Mouse (Mus musculus): ENCODE data around the gene Pkd1.

Pkd1 gene

DNA sequence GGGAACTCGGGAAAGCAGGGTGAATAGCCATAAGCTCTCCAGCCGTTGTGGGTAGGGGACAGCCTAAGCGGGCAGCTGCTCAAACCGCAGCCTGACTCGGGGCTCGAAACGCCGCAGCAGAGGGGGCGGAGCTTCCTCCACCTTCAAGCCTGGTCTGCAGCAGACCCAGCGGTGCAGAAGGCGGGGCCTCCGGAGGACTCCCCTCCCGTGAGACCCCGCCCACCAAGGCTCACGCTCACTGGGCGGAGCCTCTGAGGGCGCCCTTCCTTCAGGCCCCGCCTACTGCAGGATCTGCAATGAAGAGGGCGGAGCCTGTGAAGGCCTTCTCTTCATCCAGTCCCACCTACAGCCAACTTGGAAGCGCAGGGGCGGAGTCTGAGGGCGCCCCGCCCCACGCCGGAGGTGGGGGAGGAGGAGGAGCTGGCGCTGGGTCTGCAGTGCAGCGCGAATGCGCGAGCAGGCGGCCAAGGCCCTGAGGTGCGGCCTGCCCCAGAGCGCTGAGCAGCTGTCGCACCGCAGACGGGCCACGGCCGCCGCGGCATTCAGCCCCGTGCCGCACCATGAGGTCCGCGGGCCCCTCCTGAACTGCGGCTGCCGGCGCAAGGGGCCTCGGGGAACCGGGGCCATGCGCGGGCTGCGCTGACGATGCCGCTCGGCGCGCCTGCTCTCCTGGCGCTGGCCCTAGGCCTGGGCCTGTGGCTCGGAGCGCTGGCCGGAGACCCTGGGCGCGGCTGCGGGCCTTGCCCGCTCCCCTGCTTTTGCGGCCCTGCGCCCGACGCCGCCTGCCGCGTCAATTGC is at the start of gene Pkd1:
Pkd1 (plus strand) TSS at position 217 of the 798 bp plus-strand sequence.
- in situ Hi-C loops (cut with MboI; ENCODE audit: low pct_unique_long_range_greater_than_20kb in 1 of 2, low sequenced_read_pairs in 2 of 2, unreplicated experiment in 1 of 2) = no loop called here

DNA sequence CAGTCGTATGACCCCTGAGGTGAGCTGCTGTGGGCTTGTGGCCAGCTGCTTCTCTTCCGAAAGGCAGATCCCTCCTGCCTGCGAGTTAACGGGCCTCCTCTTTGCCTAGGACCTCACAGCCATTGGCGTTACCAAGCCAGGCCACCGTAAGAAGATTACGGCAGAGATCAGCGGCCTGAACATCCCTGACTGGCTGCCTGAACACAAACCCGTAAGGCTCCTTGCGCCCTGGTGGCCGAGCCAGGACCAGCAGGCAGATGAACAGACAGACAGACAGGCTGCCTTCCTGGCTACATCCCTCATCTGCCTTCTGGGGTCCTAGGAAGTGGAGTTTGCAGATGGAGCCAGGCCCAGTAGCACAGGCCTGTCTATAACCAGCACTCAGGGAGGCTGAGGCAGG is 47.4 kb upstream of the Pkd1 start:
- in situ Hi-C loops (cut with MboI; ENCODE audit: low pct_unique_long_range_greater_than_20kb in 1 of 2, low sequenced_read_pairs in 2 of 2, unreplicated experiment in 1 of 2) = no loop called here

DNA sequence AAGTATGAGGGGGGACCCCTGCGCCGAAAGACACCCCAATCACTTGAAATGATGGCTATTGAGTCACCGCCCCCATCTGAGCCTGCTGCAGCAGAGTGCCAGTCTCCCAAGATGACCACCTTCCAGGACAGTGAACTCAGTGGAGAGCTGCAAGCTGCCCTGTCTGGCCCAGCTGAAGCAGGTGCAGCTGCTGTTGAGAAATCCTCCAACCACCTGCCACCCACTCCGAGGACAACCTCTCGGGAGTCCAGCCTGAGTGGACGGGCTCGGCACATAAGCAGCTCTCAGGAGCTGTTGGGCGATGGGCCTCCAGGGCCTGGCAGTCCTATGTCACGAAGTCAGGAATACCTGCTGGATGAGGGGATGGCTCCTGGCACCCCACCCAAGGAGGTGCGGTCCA is 45.5 kb upstream of the Pkd1 start:
- in situ Hi-C loops (cut with MboI; ENCODE audit: low pct_unique_long_range_greater_than_20kb in 1 of 2, low sequenced_read_pairs in 2 of 2, unreplicated experiment in 1 of 2) = no loop called here

DNA sequence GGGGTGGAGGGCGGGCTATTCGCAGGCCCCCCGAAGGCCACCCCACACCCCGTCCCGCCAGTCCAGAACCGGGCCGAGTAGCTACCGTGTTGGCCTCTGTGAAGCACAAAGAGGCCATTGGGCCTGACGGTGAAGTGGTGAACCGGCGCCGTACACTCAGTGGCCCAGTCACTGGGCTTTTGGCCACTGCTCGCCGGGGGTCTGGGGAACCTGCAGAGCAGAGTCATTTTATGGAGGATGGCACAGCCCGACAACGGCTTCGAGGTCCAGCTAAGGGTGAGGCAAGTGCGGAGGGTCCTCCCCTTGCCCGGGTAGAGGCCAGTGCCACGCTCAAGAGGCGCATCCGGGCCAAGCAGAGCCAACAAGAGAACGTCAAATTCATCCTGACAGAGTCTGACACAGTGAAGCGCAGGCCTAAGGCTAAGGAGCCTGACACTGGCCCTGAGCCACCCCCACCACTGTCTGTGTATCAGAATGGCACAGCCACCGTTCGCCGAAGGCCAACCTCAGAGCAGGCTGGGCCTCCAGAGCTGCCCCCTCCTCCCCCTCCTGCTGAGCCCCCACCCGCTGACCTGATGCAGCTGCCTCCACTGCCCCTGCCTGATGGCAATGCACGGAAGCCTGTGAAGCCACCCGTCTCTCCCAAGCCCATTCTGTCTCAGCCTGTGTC is 44.2 kb upstream of the Pkd1 start:
- in situ Hi-C loops (cut with MboI; ENCODE audit: low pct_unique_long_range_greater_than_20kb in 1 of 2, low sequenced_read_pairs in 2 of 2, unreplicated experiment in 1 of 2) = no loop called here

DNA sequence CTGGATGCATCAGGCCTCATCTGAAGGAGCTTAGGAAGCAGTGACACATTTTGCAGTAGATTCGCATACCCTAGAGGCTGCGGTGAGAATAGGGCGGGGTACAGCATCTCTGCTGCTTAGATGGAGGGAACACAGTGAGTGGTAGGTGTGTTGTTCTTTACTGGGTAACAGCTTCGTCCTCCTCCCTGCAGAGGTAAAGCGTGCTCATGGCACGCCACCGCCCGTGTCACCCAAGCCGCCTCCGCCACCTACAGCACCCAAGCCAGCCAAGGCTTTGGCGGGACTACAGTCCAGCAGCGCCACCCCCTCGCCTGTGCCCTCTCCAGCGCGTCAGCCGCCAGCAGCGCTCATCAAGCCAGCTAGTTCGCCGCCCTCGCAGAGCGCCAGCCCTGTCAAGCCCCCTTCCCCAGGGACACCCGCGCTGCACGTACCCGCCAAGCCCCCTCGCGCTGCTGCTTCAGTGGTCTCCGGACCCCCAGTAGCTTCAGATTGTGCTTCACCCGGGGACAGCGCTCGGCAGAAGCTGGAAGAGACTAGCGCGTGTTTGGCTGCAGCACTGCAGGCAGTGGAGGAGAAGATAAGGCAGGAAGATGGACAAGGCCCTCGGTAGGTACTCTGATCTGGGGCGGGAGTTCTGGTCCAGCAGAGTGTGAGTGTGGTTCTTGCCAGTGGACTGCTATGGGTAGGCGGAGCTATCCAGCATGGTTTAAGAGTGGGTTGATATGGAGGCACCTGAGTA is 43.1 kb upstream of the Pkd1 start:
- in situ Hi-C loops (cut with MboI; ENCODE audit: low pct_unique_long_range_greater_than_20kb in 1 of 2, low sequenced_read_pairs in 2 of 2, unreplicated experiment in 1 of 2) = no loop called here

DNA sequence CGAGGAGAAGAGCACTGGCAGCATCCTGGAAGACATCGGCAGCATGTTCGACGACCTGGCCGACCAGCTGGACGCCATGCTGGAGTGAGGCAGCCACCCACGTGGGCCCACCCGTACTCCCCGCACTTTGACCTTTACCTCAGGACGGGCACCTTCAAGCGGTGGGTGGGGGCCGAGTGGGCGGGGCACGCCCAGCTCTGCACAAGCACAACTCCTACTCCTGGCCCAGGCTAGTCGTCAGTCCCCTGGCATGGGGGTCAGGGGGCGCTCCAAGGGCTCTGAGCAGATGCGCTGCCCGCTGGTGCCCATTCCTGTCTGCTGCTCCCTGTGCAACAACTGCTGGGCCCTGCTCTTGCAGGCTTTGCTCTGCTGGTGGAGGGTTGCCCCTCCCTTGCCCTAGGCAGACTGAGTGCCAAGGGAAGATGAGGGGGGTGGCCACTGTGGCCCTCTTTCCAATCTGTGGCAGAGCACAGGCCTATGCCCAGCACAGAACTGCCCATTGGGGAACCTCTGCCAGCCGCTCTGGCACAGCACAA is 42.4 kb upstream of the Pkd1 start:
- in situ Hi-C loops (cut with MboI; ENCODE audit: low pct_unique_long_range_greater_than_20kb in 1 of 2, low sequenced_read_pairs in 2 of 2, unreplicated experiment in 1 of 2) = no loop called here

DNA sequence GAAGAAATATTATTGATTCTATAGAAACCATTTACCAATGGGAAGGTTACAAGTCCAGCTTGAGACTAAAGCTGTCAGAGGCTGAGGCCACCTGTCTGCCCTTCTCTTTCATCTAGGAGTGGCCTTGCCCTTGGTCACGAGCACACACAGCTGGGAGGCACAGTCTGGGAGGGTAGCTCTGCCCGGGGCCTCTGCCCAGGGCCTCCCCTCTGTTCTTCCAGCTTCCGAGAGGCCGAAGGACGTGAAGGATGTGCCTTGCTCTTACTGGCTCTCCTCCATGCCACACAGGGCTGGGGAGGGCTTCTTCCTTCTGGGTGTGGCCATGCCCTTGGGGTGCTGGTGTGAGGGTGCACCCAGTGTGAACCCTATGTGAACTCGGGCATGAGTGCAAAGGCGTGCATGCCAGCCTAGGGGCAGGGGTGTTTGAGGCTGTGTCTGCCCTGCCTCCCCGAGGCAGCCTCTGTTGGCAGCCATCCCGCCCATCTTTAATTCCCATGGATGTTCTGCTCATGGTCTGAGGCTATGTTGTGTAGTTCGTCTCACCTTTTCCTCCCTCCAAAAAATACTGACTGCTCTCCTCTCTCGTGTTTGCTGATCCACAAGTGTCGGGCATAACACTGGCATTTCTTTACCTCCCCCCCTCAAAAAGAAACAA is 41.7 kb upstream of the Pkd1 start:
- in situ Hi-C loops (cut with MboI; ENCODE audit: low pct_unique_long_range_greater_than_20kb in 1 of 2, low sequenced_read_pairs in 2 of 2, unreplicated experiment in 1 of 2) = no loop called here

DNA sequence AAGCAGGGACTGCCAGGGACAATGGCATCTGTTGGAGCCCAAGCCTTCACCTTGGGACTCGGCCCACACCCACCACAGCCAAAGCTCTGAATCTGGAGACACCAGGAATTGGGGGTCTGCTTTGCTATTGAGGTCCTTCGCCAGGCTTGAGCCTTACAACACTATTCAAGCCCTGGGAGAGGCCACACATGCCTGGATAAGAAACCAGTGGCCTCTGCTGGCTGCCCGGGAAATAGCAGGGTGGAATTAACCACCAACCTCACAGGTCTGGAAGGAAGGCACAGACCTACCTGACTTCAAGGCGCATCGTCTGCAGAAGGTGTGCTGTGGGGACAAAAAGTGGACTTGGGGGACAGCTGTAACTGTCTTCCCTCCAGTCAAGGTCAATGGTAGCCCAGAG is 36.0 kb upstream of the Pkd1 start:
- in situ Hi-C loops (cut with MboI; ENCODE audit: low pct_unique_long_range_greater_than_20kb in 1 of 2, low sequenced_read_pairs in 2 of 2, unreplicated experiment in 1 of 2) = no loop called here

DNA sequence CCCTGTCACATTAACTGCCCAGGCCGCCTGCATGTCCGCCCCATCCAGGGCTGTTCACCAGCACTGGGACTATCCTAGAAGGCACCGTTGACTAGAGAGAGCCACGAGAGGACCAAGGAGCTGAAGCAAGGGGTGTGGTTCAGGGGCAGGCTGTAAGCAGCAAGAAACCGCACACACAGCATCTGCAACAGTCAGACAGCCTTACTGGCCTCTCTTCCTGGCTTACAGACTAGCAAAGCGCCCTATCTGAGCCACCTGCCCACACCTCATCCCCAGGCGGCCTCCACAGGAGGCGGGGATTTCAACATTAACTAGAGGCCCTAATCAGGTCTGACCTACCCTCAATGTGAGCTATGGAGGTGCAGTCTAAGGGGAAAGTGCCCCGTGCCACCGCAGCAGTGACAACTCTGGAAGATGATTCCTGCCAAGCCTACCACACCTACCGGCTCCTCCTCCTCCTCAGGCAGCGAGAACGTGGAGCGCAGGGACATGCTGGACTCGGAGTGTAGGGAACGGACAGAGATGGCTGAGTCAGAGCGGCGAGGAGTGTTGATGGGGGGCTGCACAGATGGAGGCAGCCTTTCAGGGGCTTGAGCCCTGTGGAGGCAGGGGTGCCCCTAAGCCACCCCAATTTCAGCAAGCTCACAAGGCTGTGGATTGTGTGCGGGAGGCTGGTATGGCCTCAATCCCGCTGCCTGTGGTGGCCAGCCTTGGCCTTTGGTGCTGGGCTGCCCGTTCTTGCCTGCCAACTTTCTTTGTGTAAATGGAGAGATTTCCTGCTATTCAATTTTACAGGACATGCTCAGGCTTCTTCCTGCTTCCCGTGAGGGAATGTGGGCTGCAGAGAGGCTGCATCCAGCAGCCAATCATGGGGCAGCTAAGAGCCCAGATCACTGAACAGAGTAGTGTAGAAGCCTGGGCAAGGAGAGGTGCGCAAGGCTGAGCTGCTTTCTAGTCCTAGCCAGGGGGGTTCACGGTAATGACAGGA is 35.1 kb upstream of the Pkd1 start:
- in situ Hi-C loops (cut with MboI; ENCODE audit: low pct_unique_long_range_greater_than_20kb in 1 of 2, low sequenced_read_pairs in 2 of 2, unreplicated experiment in 1 of 2) = no loop called here

DNA sequence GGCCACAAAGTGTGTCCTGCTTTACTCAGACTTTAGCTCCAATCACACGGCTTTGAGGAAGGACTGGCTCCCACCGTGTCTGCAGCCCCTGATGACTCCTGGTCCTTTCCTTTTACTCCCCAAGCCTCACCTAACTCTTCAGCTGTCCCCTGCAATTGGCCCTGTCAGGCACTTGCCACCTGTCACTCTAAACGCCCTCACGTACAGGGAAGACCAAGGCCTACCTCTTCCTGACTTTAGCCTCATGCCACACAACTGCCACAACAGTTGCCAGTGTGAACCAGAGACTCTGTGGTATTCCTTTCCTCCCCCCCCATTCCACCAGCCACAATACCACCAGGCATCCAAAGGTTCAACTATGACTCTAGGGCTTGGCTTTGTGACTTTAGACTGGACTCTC is 29.2 kb upstream of the Pkd1 start:
- in situ Hi-C loops (cut with MboI; ENCODE audit: low pct_unique_long_range_greater_than_20kb in 1 of 2, low sequenced_read_pairs in 2 of 2, unreplicated experiment in 1 of 2) = no loop called here

DNA sequence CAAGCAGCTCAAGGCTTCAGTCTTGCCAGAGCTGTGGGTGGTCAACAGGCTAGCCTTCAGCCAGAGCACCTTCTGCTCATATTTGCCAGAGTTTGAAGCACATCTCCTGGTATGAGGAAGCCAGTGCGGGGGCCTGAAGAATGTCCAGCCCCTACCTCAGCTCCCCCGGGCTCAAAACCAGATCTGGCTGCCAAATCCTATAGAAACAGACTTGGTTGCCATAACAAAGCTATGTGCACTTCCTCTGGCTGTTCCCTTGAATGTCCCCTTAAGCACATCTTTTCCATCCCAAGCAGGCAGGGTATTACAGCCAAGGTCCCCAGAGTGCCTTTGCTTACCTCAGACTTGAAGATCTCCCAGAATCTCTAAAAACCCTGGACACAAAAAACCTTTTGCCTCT is 24.9 kb upstream of the Pkd1 start:
- in situ Hi-C loops (cut with MboI; ENCODE audit: low pct_unique_long_range_greater_than_20kb in 1 of 2, low sequenced_read_pairs in 2 of 2, unreplicated experiment in 1 of 2) = no loop called here

DNA sequence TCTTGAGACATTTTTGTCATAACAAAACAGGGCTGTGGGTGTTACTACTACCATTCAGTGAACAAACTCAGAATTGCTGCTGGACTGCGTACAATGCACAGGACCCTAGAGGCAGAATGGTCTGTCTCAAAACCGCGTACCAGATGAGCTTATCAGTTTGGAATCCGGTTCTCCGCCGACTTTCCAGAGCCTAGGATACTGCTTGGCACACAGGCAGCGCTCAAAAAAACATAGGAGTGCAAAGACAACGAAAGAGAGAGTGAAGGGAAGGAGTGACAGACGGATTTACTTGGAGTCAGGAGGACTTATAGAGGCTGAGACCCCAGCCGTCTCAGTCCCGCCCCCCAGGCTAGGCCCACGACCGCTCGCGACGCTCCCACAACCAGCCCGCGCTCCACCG is 22.3 kb upstream of the Pkd1 start:
- in situ Hi-C loops (cut with MboI; ENCODE audit: low pct_unique_long_range_greater_than_20kb in 1 of 2, low sequenced_read_pairs in 2 of 2, unreplicated experiment in 1 of 2) = no loop called here

DNA sequence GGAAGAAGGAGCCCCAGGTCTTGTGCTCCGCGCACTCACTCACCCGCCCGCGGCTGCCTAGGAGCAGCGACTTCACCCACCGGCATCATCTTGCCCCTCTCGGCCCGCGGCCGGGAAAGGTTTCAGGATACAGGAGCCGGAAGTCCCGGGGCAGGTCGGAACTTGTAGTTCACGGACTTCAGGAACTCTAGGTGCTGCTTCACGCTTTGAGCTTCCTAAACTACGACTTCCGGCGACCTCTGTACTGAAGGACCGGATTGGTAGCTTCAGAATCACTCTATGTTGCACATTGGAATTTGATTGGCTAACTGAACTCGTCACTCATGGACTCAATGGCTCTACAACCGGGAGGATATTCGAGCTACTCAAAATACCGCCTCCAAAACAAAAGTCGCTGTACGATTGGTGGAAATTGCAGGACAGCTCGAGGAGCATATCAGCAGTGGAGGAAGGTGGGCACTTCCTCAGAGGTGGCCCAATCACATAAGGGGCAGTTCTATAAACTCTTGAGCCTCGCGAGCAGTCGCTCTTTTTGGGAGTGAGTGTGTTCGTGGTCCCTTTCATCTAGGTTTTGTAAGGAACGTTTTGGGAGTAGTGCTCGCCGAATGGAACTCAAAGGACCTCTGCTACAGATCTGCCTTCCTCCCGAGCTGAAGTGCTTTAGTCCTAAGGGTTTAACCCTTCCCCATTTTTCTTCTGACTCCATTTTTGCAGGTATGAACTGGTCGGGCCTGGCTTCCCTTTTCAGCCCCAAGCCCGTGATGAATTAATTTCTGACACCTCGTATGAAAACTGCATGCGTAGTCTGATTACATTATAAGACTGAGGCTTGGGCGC is 21.7 kb upstream of the Pkd1 start, which contains the start of gene Traf7:
Traf7 (minus strand) TSS at position 216 of the 837 bp plus-strand sequence.
- in situ Hi-C loops (cut with MboI; ENCODE audit: low pct_unique_long_range_greater_than_20kb in 1 of 2, low sequenced_read_pairs in 2 of 2, unreplicated experiment in 1 of 2) = no loop called here

DNA sequence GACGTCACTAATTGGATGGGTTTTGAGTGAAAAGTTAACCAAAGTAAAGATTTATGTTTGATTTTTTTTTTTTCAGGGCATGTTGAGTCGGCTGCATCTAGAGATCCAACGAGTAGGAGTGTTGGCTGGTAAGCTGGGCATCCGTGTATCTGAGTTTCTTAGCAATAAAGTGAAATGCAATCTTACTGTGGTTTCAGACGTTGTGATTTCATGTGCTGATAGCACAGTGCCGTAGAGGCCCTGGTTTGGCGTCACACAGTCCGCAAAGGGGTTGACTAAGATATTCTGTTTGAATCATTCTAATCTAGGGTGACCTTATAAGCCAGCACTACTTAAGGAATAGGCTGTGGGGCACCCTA is 21.1 kb upstream of the Pkd1 start:
- in situ Hi-C loops (cut with MboI; ENCODE audit: low pct_unique_long_range_greater_than_20kb in 1 of 2, low sequenced_read_pairs in 2 of 2, unreplicated experiment in 1 of 2) = no loop called here

DNA sequence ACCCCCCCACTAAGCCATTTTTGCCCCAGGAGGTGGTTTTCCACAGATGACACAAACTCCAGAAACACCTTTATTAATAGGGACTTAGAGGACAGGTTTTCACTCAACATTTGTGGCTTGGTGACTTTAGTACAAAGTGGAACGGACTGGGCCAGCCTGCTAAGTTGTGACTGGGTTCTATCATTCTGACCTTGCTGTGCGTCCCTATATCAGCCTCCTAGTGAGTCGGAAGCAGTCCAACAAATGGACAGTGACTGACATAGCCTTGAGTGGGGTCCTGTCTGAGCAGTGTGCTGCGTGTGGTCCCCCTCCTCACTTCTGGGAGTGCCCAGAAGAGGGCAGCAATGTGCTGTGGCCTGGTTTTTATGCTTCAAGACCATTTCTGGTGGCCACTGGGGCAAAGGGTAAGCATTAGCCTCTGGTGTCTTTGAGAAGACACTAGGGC is 20.6 kb upstream of the Pkd1 start:
- in situ Hi-C loops (cut with MboI; ENCODE audit: low pct_unique_long_range_greater_than_20kb in 1 of 2, low sequenced_read_pairs in 2 of 2, unreplicated experiment in 1 of 2) = no loop called here

DNA sequence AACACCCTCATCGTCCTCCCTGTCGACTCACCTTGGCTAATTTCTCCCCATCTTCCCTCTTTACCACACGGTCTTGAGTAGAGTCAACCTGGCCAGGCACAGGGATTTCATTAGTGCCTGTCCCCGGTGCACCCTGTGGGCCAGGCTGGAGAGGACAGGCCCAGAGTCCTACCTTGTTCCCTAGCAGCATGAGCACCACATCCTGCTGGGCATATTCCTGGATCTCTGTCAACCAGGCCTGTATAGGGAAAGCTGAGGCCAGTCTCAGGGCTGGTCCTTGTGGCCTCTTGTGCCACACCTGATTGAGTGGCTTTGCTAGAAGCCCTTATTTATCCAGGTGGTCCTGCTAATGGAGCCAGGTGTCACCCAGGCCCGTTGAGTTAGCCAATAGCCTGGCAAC is 19.8 kb upstream of the Pkd1 start:
- in situ Hi-C loops (cut with MboI; ENCODE audit: low pct_unique_long_range_greater_than_20kb in 1 of 2, low sequenced_read_pairs in 2 of 2, unreplicated experiment in 1 of 2) = loop anchor here in 1 of 2 experiments (5.0 kb wide), 1 partner anchor 48 kb away; no protein-coding TSS in a partner anchor

Data from mouse embryonic stem cell (cell line).